Mouse (Mus musculus): ENCODE data around the gene Cd38.

GRCm38 (mm10) chr5:43909213-43909612 is 40.9 kb downstream of the Cd38 start:
- TF ChIP-seq CTCF (IDR thresholded peaks at IDR 0.05; ENCODE audit: low read depth, low read length) (no peak), POLR2A (IDR thresholded peaks at IDR 0.05; ENCODE audit: extremely low read depth, insufficient read depth, low read length) (no peak)
